Mouse (Mus musculus) midbrain, embryonic 13.5 days (tissue): ENCODE data around the gene Pnrc1. TPM values are rescaled to one million over a fixed set of nuclear protein-coding genes. Genes with fewer than 3 reads are reported as not detected.
A peak's percentile ranks its signal among the peaks of the same experiment; 100 is the strongest.

ENCODE experiments used
- ATAC-seq: fragments of 200-750 bp; cut with Nextera tagmentation; 2 replicates; pipeline ENCODE4 v1.8.0; 2017; ENCODE audit warnings: mild to moderate bottlenecking, moderate TSS enrichment, moderate library complexity
- H3K27ac ChIP-seq: fragments of 300-500 bp; sonication (generic); 2 replicates; pipeline ENCODE4 v1.5.1; 2015; ENCODE audit warnings: inconsistent platforms, mild to moderate bottlenecking, moderate library complexity
- H3K27me3 ChIP-seq: fragments of 300-500 bp; sonication (generic); 2 replicates; pipeline ENCODE4 v1.6.1; 2015; ENCODE audit warnings: mild to moderate bottlenecking, inconsistent platforms
- H3K36me3 ChIP-seq: fragments of 300-500 bp; sonication (generic); 2 replicates; pipeline ENCODE4 v1.6.1; 2015; ENCODE audit warnings: mild to moderate bottlenecking, inconsistent platforms
- H3K4me1 ChIP-seq: fragments of 300-500 bp; sonication (generic); replicated peaks from 2 replicates; pipeline ENCODE4 v1.6.1; 2015; ENCODE audit warnings: inconsistent platforms
- H3K4me2 ChIP-seq: fragments of 300-500 bp; sonication (generic); replicated peaks from 2 replicates; pipeline ENCODE4 v1.6.1; 2015; ENCODE audit warnings: moderate library complexity, mild to moderate bottlenecking, inconsistent platforms
- H3K4me3 ChIP-seq: fragments of 300-500 bp; sonication (generic); replicated peaks from 2 replicates; pipeline ENCODE4 v1.5.1; 2015; ENCODE audit warnings: mild to moderate bottlenecking, inconsistent platforms
- H3K9ac ChIP-seq: fragments of 300-500 bp; sonication (generic); replicated peaks from 2 replicates; pipeline ENCODE4 v1.6.1; 2015; ENCODE audit warnings: mild to moderate bottlenecking, inconsistent platforms
- H3K9me3 ChIP-seq: fragments of 300-500 bp; sonication (generic); 2 replicates; pipeline ENCODE4 v1.6.1; 2016; ENCODE audit warnings: mild to moderate bottlenecking, inconsistent platforms
- WGBS: fragments of 180-500 bp; shearing (Covaris S2); methylation state at CpG from one replicate; pipeline ENCODE4 v1.1.7; 2015; 5-methylcytosine and 5-hydroxymethylcytosine counted together
- polyA plus RNA-seq: library from polyadenylated mRNA; unstranded; fragments of >200 nt; fragmentation: Nextera tagmentation; extraction: Ambion mirVana; gene quantifications from 2 replicates; pipeline ENCODE4 v1.2.1, GENCODE M21; 2015

Gene Pnrc1
- polyA plus RNA-seq, 1 experiment from 2014 or later: 83.2 TPM

- no peaks in the 10 kb centered on the region for H3K4me1 ChIP-seq
- no peak overlapping the region for H3K27ac ChIP-seq
- H3K9me3 ChIP-seq: no peaks in the 10 kb centered on the region
- ATAC-seq: no peak
- no peaks in the 10 kb centered on the region for H3K27me3 ChIP-seq
- H3K9ac ChIP-seq: no peak overlapping the region
- no peak overlapping the region for H3K4me2 ChIP-seq
- WGBS: 71% methylated on average over 7 of the region's 7 CpGs
- no peak overlapping the region for H3K4me3 ChIP-seq
- no peaks in the 10 kb centered on the region for H3K36me3 ChIP-seq
Measured at GRCm38 (mm10) chr4:33261311-33261753, 28.6 kb downstream of the Pnrc1 start.

GRCm38 (mm10) chr4:33260311-33260710, 29.7 kb downstream of the Pnrc1 start:
- H3K4me1 ChIP-seq: no peaks in the 10 kb centered on the region
- no peak overlapping the region for H3K27ac ChIP-seq
- no peak overlapping the region for H3K4me3 ChIP-seq
- ATAC-seq: no peak
- H3K9me3 ChIP-seq: no peaks in the 10 kb centered on the region
- H3K27me3 ChIP-seq: no peaks in the 10 kb centered on the region
- H3K4me2 ChIP-seq: no peak overlapping the region
- no peaks in the 10 kb centered on the region for H3K36me3 ChIP-seq
- H3K9ac ChIP-seq: no peak overlapping the region

- H3K4me3 ChIP-seq: no peak overlapping the region
- no peaks in the 10 kb centered on the region for H3K4me1 ChIP-seq
- H3K36me3 ChIP-seq: no peaks in the 10 kb centered on the region
- no peak overlapping the region for H3K27ac ChIP-seq
- H3K9ac ChIP-seq: no peak overlapping the region
- no peaks in the 10 kb centered on the region for H3K9me3 ChIP-seq
- H3K4me2 ChIP-seq: no peak overlapping the region
- H3K27me3 ChIP-seq: no peaks in the 10 kb centered on the region
- WGBS: 84% methylated on average over 11 of the region's 11 CpGs
- no peak for ATAC-seq
Measured at GRCm38 (mm10) chr4:33257263-33257964, 32.5 kb downstream of the Pnrc1 start.

GRCm38 (mm10) chr4:33254706-33255105, 35.3 kb downstream of the Pnrc1 start:
- no peaks in the 10 kb centered on the region for H3K27me3 ChIP-seq
- no peak overlapping the region for H3K27ac ChIP-seq
- 44% methylated on average over 4 of the region's 4 CpGs for WGBS

GRCm38 (mm10) chr4:33250867-33251266, 39.1 kb downstream of the Pnrc1 start:
- no peaks in the 10 kb centered on the region for H3K27me3 ChIP-seq
- H3K9ac ChIP-seq: no peak overlapping the region
- H3K4me1 ChIP-seq: peaks cover 11% of the 10 kb centered on the region
- no peak overlapping the region for H3K4me2 ChIP-seq
- no peaks in the 10 kb centered on the region for H3K9me3 ChIP-seq
- 93% methylated on average over 2 of the region's 2 CpGs for WGBS
- peaks cover 3% of the 10 kb centered on the region for H3K36me3 ChIP-seq
- no peak for ATAC-seq
- no peak overlapping the region for H3K27ac ChIP-seq
- no peak overlapping the region for H3K4me3 ChIP-seq

More at GRCm38 (mm10) chr4:33254706-33255105, 35.3 kb downstream of the Pnrc1 start:
- Histone ChIP-seq H3K9ac (no peak overlapping the region), H3K4me3 (no peak overlapping the region), H3K36me3 (no peaks in the 10 kb centered on the region), H3K9me3 (no peaks in the 10 kb centered on the region), H3K4me1 (no peaks in the 10 kb centered on the region), H3K4me2 (no peak overlapping the region)
- ATAC-seq: no peak

GRCm38 (mm10) chr4:33249716-33250230, 40.2 kb downstream of the Pnrc1 start:
- Histone ChIP-seq H3K36me3 (peaks cover 13% of the 10 kb centered on the region), H3K27ac (peak overlapping the region; percentile 44; the same call in 1 of the 2 replicates), H3K9ac (no peak overlapping the region), H3K27me3 (no peaks in the 10 kb centered on the region), H3K4me3 (no peak overlapping the region), H3K4me2 (no peak overlapping the region), H3K4me1 (peaks cover 20% of the 10 kb centered on the region), H3K9me3 (no peaks in the 10 kb centered on the region)
- 50% methylated on average over 1 of the region's 1 CpGs for WGBS
- no peak for ATAC-seq

- Histone ChIP-seq H3K9ac (peak overlapping the region; percentile 98), H3K27me3 (no peaks in the 10 kb centered on the region), H3K4me1 (peaks cover 25% of the 10 kb centered on the region), H3K36me3 (peaks cover 22% of the 10 kb centered on the region), H3K4me2 (peak overlapping the region; percentile 76), H3K4me3 (peak overlapping the region; percentile 96), H3K27ac (peak overlapping the region; percentile 100), H3K9me3 (no peaks in the 10 kb centered on the region)
- 4% methylated on average over 4 of the region's 4 CpGs for WGBS
- ATAC-seq: no peak
Measured at GRCm38 (mm10) chr4:33248915-33249314, 41.0 kb downstream of the Pnrc1 start.

GRCm38 (mm10) chr4:33248062-33248889, 41.7 kb downstream of the Pnrc1 start:
- H3K9ac ChIP-seq: peak overlapping the region; percentile 98
- H3K4me2 ChIP-seq: peak overlapping the region; percentile 76
- WGBS: under 1% methylated on average over 82 of the region's 88 CpGs
- no peaks in the 10 kb centered on the region for H3K27me3 ChIP-seq
- H3K36me3 ChIP-seq: peaks cover 28% of the 10 kb centered on the region
- peak overlapping the region; percentile 100 for H3K27ac ChIP-seq
- H3K4me3 ChIP-seq: peak overlapping the region; percentile 96
- H3K4me1 ChIP-seq: peaks cover 28% of the 10 kb centered on the region
- ATAC-seq: peak; percentile 94
- no peaks in the 10 kb centered on the region for H3K9me3 ChIP-seq

- Histone ChIP-seq H3K27me3 (no peaks in the 10 kb centered on the region), H3K4me2 (peak overlapping the region; percentile 76), H3K4me3 (peak overlapping the region; percentile 96), H3K4me1 (peaks cover 34% of the 10 kb centered on the region), H3K9ac (peak overlapping the region; percentile 98), H3K27ac (peak overlapping the region; percentile 100), H3K36me3 (peaks cover 35% of the 10 kb centered on the region), H3K9me3 (no peaks in the 10 kb centered on the region)
- under 1% methylated on average over 60 of the region's 60 CpGs for WGBS
- ATAC-seq: peak; percentile 89
Measured at GRCm38 (mm10) chr4:33247479-33248053, 42.4 kb downstream of the Pnrc1 start.

- H3K9me3 ChIP-seq: no peaks in the 10 kb centered on the region
- H3K9ac ChIP-seq: no peak overlapping the region
- H3K4me3 ChIP-seq: peak overlapping the region; percentile 96; the same call in 1 of the 2 replicates
- ATAC-seq: no peak
- H3K4me1 ChIP-seq: peaks cover 37% of the 10 kb centered on the region
- no peaks in the 10 kb centered on the region for H3K27me3 ChIP-seq
- H3K36me3 ChIP-seq: peaks cover 41% of the 10 kb centered on the region
- peak overlapping the region; percentile 32 for H3K4me2 ChIP-seq
- 93% methylated on average over 14 of the region's 14 CpGs for WGBS
- H3K27ac ChIP-seq: no peak overlapping the region
Measured at GRCm38 (mm10) chr4:33245853-33246395, 44.0 kb downstream of the Pnrc1 start.

- Histone ChIP-seq H3K9ac (no peak overlapping the region), H3K4me1 (peaks cover 37% of the 10 kb centered on the region), H3K4me3 (no peak overlapping the region), H3K4me2 (no peak overlapping the region), H3K27ac (no peak overlapping the region), H3K36me3 (peaks cover 41% of the 10 kb centered on the region), H3K9me3 (no peaks in the 10 kb centered on the region), H3K27me3 (no peaks in the 10 kb centered on the region)
- ATAC-seq: no peak
- WGBS: 91% methylated on average over 4 of the region's 4 CpGs
Measured at GRCm38 (mm10) chr4:33243921-33244320, 46.0 kb downstream of the Pnrc1 start.
